8 mouse cellular contexts compared by ENCODE assay signal in the genomic region with DNA sequence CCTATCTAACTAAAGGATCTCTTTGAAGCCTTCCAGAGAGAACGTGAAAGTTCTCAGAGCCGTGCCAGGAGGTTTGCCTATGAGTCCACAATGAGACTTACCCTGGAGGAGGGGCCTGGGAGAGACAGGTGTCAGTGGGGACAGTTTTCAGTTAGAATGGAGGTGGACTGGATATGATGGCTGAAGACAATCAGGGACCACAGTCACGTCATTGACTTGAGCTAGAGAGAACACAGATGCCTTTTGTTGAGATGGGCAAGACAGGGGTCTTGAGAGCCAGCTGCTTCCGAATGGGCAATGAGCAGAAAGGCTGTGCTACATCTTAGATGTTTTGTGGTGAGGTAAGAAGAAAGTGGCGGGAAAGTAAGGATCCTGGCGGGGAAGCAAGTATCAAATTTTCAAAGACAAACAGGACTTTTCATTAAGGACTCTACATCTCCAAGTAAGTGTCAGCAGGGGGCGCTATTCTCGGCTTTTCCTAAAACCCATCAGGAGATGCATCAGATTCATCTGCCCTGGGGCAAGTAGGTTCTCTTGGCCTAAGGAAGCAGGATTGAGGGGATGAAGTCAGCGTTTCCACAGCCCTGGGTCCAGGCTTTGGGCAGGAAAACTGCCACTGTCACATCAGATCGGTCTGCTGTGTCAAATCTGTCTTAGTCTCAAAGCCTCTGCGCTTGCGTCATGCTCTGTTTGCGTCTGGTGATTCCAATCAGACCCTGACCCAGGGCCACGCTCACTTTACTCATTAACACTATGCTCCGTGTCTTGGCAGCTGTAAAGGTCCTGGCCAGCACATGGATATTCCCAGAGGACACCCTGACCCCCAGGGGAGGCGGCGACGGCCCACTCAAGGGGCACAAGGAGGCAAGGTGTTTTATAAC. TPM values are rescaled to one million over a fixed set of nuclear protein-coding genes. Genes with fewer than 3 reads are reported as not detected.
DNase-seq lines count a peak whose midpoint lies in the region; ATAC-seq and TF ChIP-seq lines count a peak whose summit lies in the region.

No protein-coding gene starts in this region.

- H3K36me3 ChIP-seq in heart, embryonic 13.5 days, result no peaks in the 10 kb centered on the region
- H3K36me3 ChIP-seq in liver, embryonic 14.5 days (replicated peaks; ENCODE audit: control insufficient read depth, insufficient read depth, low read depth), result no peaks in the 10 kb centered on the region
- H3K36me3 ChIP-seq in forebrain, embryonic 11.5 days (ENCODE audit: control insufficient read depth, insufficient read depth, low read length), result no peaks in the 10 kb centered on the region

- no peaks in the 10 kb centered on the region for H3K27me3 ChIP-seq in heart, embryonic 13.5 days (replicated peaks)
- no peaks in the 10 kb centered on the region for H3K27me3 ChIP-seq in liver, embryonic 14.5 days (ENCODE audit: control insufficient read depth, insufficient read depth, low read length)
- H3K27me3 ChIP-seq in forebrain, embryonic 11.5 days (ENCODE audit: control insufficient read depth, insufficient read depth, low read length), result no peaks in the 10 kb centered on the region

- intact Hi-C loops in left cerebral cortex, adult 2 months (cut with DNase I), result loop anchor here (2.0 to 10.0 kb wide), 4 partner anchors 62 to 304 kb away; partner anchors contain the start of genes Cnot6 and Mapk9
- intact Hi-C loops in left cerebral cortex, postnatal 36 days (cut with DNase I), result loop anchor here (5.0 kb wide), 2 partner anchors 62 to 197 kb away; partner anchors contain the start of genes Cnot6 and Mapk9
- intact Hi-C loops in gastrocnemius, postnatal 36 days (cut with DNase I), result loop anchor here (5.0 kb wide), 3 partner anchors 62 to 217 kb away; partner anchors contain the start of genes Cnot6 and Mapk9

- no peak for ATAC-seq in heart, embryonic 13.5 days (ENCODE audit: extremely low read depth, insufficient number of reproducible peaks, low FRiP score, low TSS enrichment)
- ATAC-seq in liver, embryonic 14.5 days (ENCODE audit: insufficient read depth), result no peak
- ATAC-seq in forebrain, embryonic 11.5 days (replicated peaks; ENCODE audit: low FRiP score), result no peak

- H3K9me3 ChIP-seq in heart, embryonic 13.5 days, result no peaks in the 10 kb centered on the region
- no peaks in the 10 kb centered on the region for H3K9me3 ChIP-seq in liver, embryonic 14.5 days (ENCODE audit: control insufficient read depth, low read length)
- H3K9me3 ChIP-seq in forebrain, embryonic 11.5 days (ENCODE audit: control insufficient read depth, low read length), result no peaks in the 10 kb centered on the region

- WGBS in heart, embryonic 13.5 days, result 48% methylated on average over 18 of the region's 18 CpGs
- 55% methylated on average over 18 of the region's 18 CpGs for WGBS in liver, embryonic 14.5 days (ENCODE audit: insufficient replicate concordance)
- WGBS in forebrain, embryonic 11.5 days, result 61% methylated on average over 18 of the region's 18 CpGs

- no peak for TF ChIP-seq EP300 in liver, embryonic 14.5 days (IDR thresholded peaks at IDR 0.05; ENCODE audit: low read depth)

- H3K4me3 ChIP-seq in left cerebral cortex, adult 2 months, result no peak overlapping the region
- no peak overlapping the region for H3K4me3 ChIP-seq in heart, embryonic 13.5 days
- no peak overlapping the region for H3K4me3 ChIP-seq in liver, embryonic 14.5 days (ENCODE audit: insufficient read depth in 1 of 2, low read depth in 2 of 2, low read length in 2 of 2)
- H3K4me3 ChIP-seq in forebrain, embryonic 11.5 days (ENCODE audit: low read depth, low read length), result no peak overlapping the region

- H3K4me2 ChIP-seq in heart, embryonic 13.5 days, result peak overlapping the region; percentile 29
- peak overlapping the region; percentile 21; the same call in 1 of the 2 replicates for H3K4me2 ChIP-seq in liver, embryonic 14.5 days (ENCODE audit: low read depth)
- H3K4me2 ChIP-seq in forebrain, embryonic 11.5 days (ENCODE audit: low read depth, low read length, severe bottlenecking), result no peak overlapping the region

- peak; percentile 48 for TF ChIP-seq CTCF in left cerebral cortex, adult 2 months (IDR thresholded peaks at IDR 0.05)
- peak; percentile 77 for TF ChIP-seq CTCF in liver, embryonic 14.5 days (IDR thresholded peaks at IDR 0.05; ENCODE audit: low read depth)

- H3K27ac ChIP-seq in left cerebral cortex, adult 2 months, result peak overlapping the region; percentile 78
- peak overlapping the region; percentile 16; the same call in 1 of the 2 replicates for H3K27ac ChIP-seq in heart, embryonic 13.5 days (replicated peaks)
- peak overlapping the region; percentile 19 for H3K27ac ChIP-seq in liver, embryonic 14.5 days
- no peak overlapping the region for H3K27ac ChIP-seq in forebrain, embryonic 11.5 days (ENCODE audit: low read depth, low read length)

- DNase-seq in left cerebral cortex, adult 2 months (ENCODE audit: extremely low spot score in 1 of 2, low spot score in 2 of 2), result no peak
- no peak for DNase-seq in left cerebral cortex, postnatal 36 days (ENCODE audit: low spot score in 2 of 2)
- peak; percentile 90 for DNase-seq in R1 (ENCODE audit: low read depth, low spot score)
- peak; percentile 39 to 53 (median 45) for DNase-seq in liver, embryonic 14.5 days (ENCODE audit: low read depth in 3 of 3, low spot score in 3 of 3)
- no peak for DNase-seq in right cerebral cortex, postnatal 14 days
- no peak for DNase-seq in gastrocnemius, postnatal 36 days
- no peak for DNase-seq in forebrain, embryonic 11.5 days (ENCODE audit: low spot score)

- no peak overlapping the region; the same call in 1 of the 2 replicates for H3K9ac ChIP-seq in heart, embryonic 13.5 days
- H3K9ac ChIP-seq in liver, embryonic 14.5 days (replicated peaks), result no peak overlapping the region; the same call in 1 of the 2 replicates
- no peak overlapping the region for H3K9ac ChIP-seq in forebrain, embryonic 11.5 days (ENCODE audit: low read length)

- H3K4me1 ChIP-seq in heart, embryonic 13.5 days, result peaks cover 30% of the 10 kb centered on the region
- H3K4me1 ChIP-seq in liver, embryonic 14.5 days (replicated peaks; ENCODE audit: control insufficient read depth in 2 of 2, insufficient read depth in 2 of 2, low read length in 1 of 2), result peaks cover 11 to 22% of the 10 kb centered on the region in 2 experiments; a peak in 3 of 4 replicates
- H3K4me1 ChIP-seq in forebrain, embryonic 11.5 days (replicated peaks; ENCODE audit: control insufficient read depth, insufficient read depth, low read length), result no peaks in the 10 kb centered on the region

RNA-seq across cellular contexts. Expression of gene Scgb3a1, which starts 13.1 kb away (rescaled TPM):
- not detected for total RNA-seq in left cerebral cortex, adult 2 months (2021)
- under 1 TPM in 1 of 2 experiments, not detected in 1; 0.99 TPM for total RNA-seq in left cerebral cortex, postnatal 36 days (2021)
- polyA plus RNA-seq in heart, embryonic 13.5 days (2015; fragmentation: Nextera tagmentation; extraction: Ambion mirVana), result 0.44 TPM in 1 of 2 replicates, not detected in the other
- not detected in 2 replicates for polyA plus RNA-seq in liver, embryonic 14.5 days (2012; rRNA removed)
- not detected in 2 replicates for polyA plus RNA-seq in liver, embryonic 14.5 days (2014; fragmentation: Nextera tagmentation; extraction: Ambion mirVana)
- total RNA-seq in gastrocnemius, postnatal 36 days (2021), result not detected
- polyA plus RNA-seq in forebrain, embryonic 11.5 days (2014; fragmentation: Nextera tagmentation; extraction: Ambion mirVana), result not detected in 2 replicates

RNA-seq across cellular contexts. Expression of gene Flt4, which starts 41.3 kb away (rescaled TPM):
- 1 to 10 TPM; 2.4 TPM for total RNA-seq in left cerebral cortex, adult 2 months (2021)
- total RNA-seq in left cerebral cortex, postnatal 36 days (2021), result 1 to 10 TPM; 2.2 to 2.5 TPM
- 7.4 and 8.3 TPM in 2 replicates for polyA plus RNA-seq in heart, embryonic 13.5 days (2015; fragmentation: Nextera tagmentation; extraction: Ambion mirVana)
- polyA plus RNA-seq in liver, embryonic 14.5 days (2012; rRNA removed), result 2.0 and 2.2 TPM in 2 replicates
- polyA plus RNA-seq in liver, embryonic 14.5 days (2014; fragmentation: Nextera tagmentation; extraction: Ambion mirVana), result 2.5 and 2.8 TPM in 2 replicates
- total RNA-seq in gastrocnemius, postnatal 36 days (2021), result 1 to 10 TPM; 1.9 to 2.9 TPM
- polyA plus RNA-seq in forebrain, embryonic 11.5 days (2014; fragmentation: Nextera tagmentation; extraction: Ambion mirVana), result 4.1 and 4.2 TPM in 2 replicates

Comparison
In these comparisons a context has a peak if more than half of its experiments do, and no peak if none do; other contexts are left out.
1. DNase-seq: peak in R1 (single experiment) and liver, embryonic 14.5 days (3 of 3); none in left cerebral cortex, adult 2 months (0 of 2), left cerebral cortex, postnatal 36 days (0 of 2), right cerebral cortex, postnatal 14 days (single experiment), gastrocnemius, postnatal 36 days (0 of 2) and forebrain, embryonic 11.5 days (single experiment).